Mouse (Mus musculus): ENCODE results near the gene Tm9sf2. TPM values are rescaled to one million over a fixed set of nuclear protein-coding genes. Genes with fewer than 3 reads are reported as not detected.
"Not testable (repeated sequence)": the region's sequence is repeated elsewhere in the genome, so short reads cannot be mapped to it uniquely, and the experiment has no call there.

Gene Tm9sf2
- polyA plus RNA-seq (2016; fragmentation: Nextera tagmentation; extraction: Ambion mirVana), result 118 and 120 TPM in 2 replicates

GRCm38 (mm10) chr14:122106822-122107468, at the start of gene Tm9sf2:
Tm9sf2 (plus strand) TSS chr14:122107038.
- Histone ChIP-seq H3K9ac (peak within 1 kb of the TSS; percentile 90), H3K36me3 (replicated peaks) (no peaks in the 10 kb centered on the region; the same call in 1 of the 2 replicates), H3K4me2 (peak within 1 kb of the TSS; percentile 76), H3K27me3 (no peaks in the 10 kb centered on the region), H3K4me1 (peaks cover 36% of the 10 kb centered on the region), H3K4me3 (replicated peaks) (peak within 1 kb of the TSS; percentile 98), H3K9me3 (no peaks in the 10 kb centered on the region), H3K27ac (peak within 1 kb of the TSS; percentile 94)
- peak; percentile 93 for ATAC-seq (ENCODE audit: low FRiP score)
- WGBS, result under 1% methylated on average over 75 of the region's 76 CpGs

DNA sequence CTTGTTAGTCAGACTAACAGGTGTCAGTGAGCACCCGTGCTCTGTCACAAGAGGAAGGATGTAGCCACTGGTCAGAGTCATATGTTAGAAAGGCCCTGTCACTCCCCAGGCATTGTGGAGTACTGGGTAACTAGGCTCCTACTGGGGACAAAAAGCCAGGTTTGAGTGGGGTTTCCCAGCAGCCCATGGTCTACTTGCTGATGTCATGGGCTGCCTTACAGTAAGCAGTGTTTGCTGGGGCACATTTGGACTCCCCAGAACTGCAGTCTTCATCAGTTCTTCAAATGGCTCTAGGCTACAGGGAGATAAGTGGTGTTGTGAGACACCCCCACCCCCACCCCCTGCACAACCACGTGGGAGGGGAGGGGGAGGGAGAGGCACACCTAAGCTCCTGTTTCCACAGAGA, 48.9 kb upstream of the Tm9sf2 start:
- H3K36me3 ChIP-seq (replicated peaks), result no peaks in the 10 kb centered on the region
- no peak overlapping the region for H3K4me2 ChIP-seq
- no peak overlapping the region for H3K27ac ChIP-seq
- H3K9ac ChIP-seq, result no peak overlapping the region
- WGBS, result 38% methylated on average over 2 of the region's 2 CpGs
- no peaks in the 10 kb centered on the region for H3K9me3 ChIP-seq
- no peak overlapping the region for H3K4me3 ChIP-seq (replicated peaks)
- no peaks in the 10 kb centered on the region for H3K27me3 ChIP-seq
- H3K4me1 ChIP-seq, result no peaks in the 10 kb centered on the region
- no peak for ATAC-seq (ENCODE audit: low FRiP score)

DNA sequence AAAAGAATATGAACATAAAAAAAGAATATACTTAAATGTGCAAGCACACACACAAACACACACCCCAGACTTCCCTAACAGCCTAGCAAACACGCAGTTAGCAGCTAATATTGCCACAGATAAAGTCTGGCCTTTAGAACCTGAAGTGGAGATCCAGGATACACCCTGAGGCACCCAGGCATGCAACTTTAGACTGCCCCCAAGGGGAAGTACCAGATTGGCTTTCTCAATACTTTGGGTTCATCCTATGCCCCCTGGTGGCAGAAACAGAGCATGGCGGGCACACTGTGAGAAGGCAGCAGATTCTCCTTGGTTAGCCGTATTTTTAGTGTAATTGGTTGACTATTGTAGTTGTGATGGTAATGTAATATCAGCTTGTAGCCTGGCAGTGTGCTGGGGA, 46.2 kb upstream of the Tm9sf2 start:
- Histone ChIP-seq H3K36me3 (replicated peaks) (no peaks in the 10 kb centered on the region), H3K9me3 (no peaks in the 10 kb centered on the region), H3K4me1 (no peaks in the 10 kb centered on the region), H3K27ac (no peak overlapping the region), H3K4me2 (no peak overlapping the region), H3K4me3 (replicated peaks) (no peak overlapping the region), H3K9ac (no peak overlapping the region), H3K27me3 (no peaks in the 10 kb centered on the region)
- 9% methylated on average over 3 of the region's 3 CpGs for WGBS
- 0 out of 2 replicates have a peak, but pooled peaks have one; percentile 11 for ATAC-seq (ENCODE audit: low FRiP score)

DNA sequence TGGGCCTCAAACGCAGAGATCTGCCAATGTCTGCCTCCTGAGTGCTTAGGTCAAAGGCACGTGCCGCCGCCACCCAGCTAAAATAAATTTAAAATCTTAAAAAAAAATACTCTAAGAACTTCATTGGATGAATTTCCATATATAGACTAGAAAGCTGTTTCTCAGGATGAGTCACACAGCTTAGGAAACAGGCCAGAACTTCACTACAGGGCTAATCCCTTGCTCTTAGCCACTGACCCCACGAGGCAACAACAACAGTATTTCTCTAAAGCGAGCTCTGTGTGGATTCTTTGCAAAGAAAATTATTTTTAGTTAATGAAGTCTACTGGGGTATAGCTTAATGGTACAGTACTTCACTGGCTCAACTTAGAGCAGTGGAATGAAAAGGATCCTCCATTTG, 45.5 kb upstream of the Tm9sf2 start:
- no peak overlapping the region for H3K4me2 ChIP-seq
- no peak for ATAC-seq (ENCODE audit: low FRiP score)
- H3K27ac ChIP-seq, result no peak overlapping the region
- no peak overlapping the region for H3K4me3 ChIP-seq (replicated peaks)
- no peaks in the 10 kb centered on the region for H3K9me3 ChIP-seq
- no peaks in the 10 kb centered on the region for H3K27me3 ChIP-seq
- no peak overlapping the region for H3K9ac ChIP-seq
- H3K4me1 ChIP-seq, result no peaks in the 10 kb centered on the region
- WGBS, result 89% methylated on average over 6 of the region's 6 CpGs
- H3K36me3 ChIP-seq (replicated peaks), result no peaks in the 10 kb centered on the region

- H3K9ac ChIP-seq, result no peak overlapping the region
- H3K4me3 ChIP-seq (replicated peaks), result no peak overlapping the region
- no peaks in the 10 kb centered on the region for H3K4me1 ChIP-seq
- no peak overlapping the region for H3K4me2 ChIP-seq
- H3K27me3 ChIP-seq, result no peaks in the 10 kb centered on the region
- H3K9me3 ChIP-seq, result no peaks in the 10 kb centered on the region
- 80% methylated on average over 10 of the region's 10 CpGs for WGBS
- no peak for ATAC-seq (ENCODE audit: low FRiP score)
- H3K27ac ChIP-seq, result no peak overlapping the region
- no peaks in the 10 kb centered on the region for H3K36me3 ChIP-seq (replicated peaks)
Measured at GRCm38 (mm10) chr14:122062411-122063090, 44.3 kb upstream of the Tm9sf2 start.

GRCm38 (mm10) chr14:122063599-122063998, 43.2 kb upstream of the Tm9sf2 start:
- Histone ChIP-seq H3K27me3 (no peaks in the 10 kb centered on the region), H3K36me3 (replicated peaks) (no peaks in the 10 kb centered on the region), H3K9me3 (no peaks in the 10 kb centered on the region), H3K27ac (no peak overlapping the region), H3K4me3 (replicated peaks) (no peak overlapping the region), H3K4me1 (no peaks in the 10 kb centered on the region), H3K9ac (no peak overlapping the region), H3K4me2 (no peak overlapping the region)
- 77% methylated on average over 5 of the region's 5 CpGs for WGBS
- ATAC-seq (ENCODE audit: low FRiP score), result no peak

- Histone ChIP-seq H3K4me3 (replicated peaks) (no peak overlapping the region), H3K4me1 (no peaks in the 10 kb centered on the region), H3K9me3 (no peaks in the 10 kb centered on the region), H3K27ac (no peak overlapping the region), H3K36me3 (replicated peaks) (no peaks in the 10 kb centered on the region), H3K9ac (no peak overlapping the region), H3K27me3 (no peaks in the 10 kb centered on the region), H3K4me2 (no peak overlapping the region)
- ATAC-seq (ENCODE audit: low FRiP score), result 0 out of 2 replicates have a peak, but pooled peaks have one; percentile 17
- 3% methylated on average over 2 of the region's 2 CpGs for WGBS
Measured at GRCm38 (mm10) chr14:122064519-122064918, 42.3 kb upstream of the Tm9sf2 start.

DNA sequence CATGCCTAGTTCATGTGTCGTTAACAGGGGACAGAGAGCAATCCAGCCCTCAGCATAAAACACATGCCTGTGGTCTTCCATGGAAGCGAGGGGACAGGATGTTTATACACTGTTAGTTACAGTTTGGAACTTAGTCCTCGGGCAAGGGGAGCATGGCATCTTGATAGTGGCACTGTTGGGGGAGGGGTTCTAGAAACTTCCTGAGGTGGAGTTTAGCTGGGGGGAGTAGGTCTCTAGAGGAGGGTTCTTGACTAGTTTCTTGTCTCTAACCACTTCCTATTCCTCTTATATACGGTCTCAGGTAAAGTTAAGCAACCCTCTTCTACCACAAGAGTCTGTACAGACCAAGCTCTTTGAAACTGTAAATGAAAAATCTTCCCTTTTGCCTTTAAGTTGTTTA, 40.6 kb upstream of the Tm9sf2 start:
- H3K9ac ChIP-seq, result no peak overlapping the region
- H3K9me3 ChIP-seq, result no peaks in the 10 kb centered on the region
- H3K4me2 ChIP-seq, result no peak overlapping the region
- H3K27me3 ChIP-seq, result no peaks in the 10 kb centered on the region
- WGBS, result 86% methylated on average over 4 of the region's 4 CpGs
- no peak overlapping the region for H3K4me3 ChIP-seq (replicated peaks)
- no peak overlapping the region for H3K27ac ChIP-seq
- H3K36me3 ChIP-seq (replicated peaks), result no peaks in the 10 kb centered on the region
- ATAC-seq (ENCODE audit: low FRiP score), result no peak
- no peaks in the 10 kb centered on the region for H3K4me1 ChIP-seq

- 31% methylated on average over 3 of the region's 3 CpGs for WGBS
- H3K27me3 ChIP-seq; H3K27ac ChIP-seq; H3K36me3 ChIP-seq (replicated peaks); H3K4me2 ChIP-seq; H3K4me3 ChIP-seq (replicated peaks); H3K4me1 ChIP-seq; H3K9ac ChIP-seq; H3K9me3 ChIP-seq; ATAC-seq (ENCODE audit: low FRiP score): not testable (repeated sequence)
Measured at GRCm38 (mm10) chr14:122068036-122068435, 38.8 kb upstream of the Tm9sf2 start.

DNA sequence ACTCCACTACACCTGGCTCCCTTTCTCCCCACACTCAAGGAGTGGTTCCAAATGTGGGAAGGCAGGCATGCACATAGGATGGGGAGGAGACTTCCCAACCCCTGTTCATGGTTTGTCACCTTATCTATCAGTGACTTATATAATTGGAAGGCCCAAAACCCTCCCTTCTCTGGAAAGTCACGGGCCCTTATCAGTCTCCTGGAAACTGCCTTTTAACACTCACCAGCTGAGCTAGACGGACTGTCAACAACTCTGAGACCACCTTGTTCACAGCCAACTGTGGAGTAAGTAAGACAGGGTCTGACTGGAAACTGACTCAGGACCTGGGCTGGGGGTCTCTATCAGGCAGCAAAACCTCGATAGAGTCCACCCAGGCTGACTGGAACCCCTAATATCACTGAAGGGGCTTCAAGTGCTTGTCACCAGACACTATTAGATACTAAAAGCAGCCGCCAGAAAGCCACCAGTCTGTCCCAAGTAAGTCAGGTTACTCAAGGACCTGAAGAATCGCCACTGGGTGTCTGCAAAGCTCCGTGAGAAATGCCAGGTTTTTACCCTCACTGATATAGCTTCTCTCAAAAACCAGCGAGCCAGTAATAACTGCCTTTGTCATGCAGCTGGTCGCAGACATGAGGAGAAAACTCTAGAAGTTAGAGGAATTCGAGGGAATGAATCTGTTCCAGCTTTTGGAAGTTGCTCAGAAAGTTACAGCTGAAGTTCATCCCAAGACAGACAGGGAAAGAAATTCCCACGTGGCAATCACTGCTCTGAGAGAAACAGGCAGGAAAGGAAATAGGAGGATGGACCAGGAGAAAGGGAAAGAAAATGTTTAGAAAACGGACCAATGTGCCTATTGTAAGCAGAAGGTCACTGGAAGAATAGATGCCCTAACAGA, 37.8 kb upstream of the Tm9sf2 start:
- no peaks in the 10 kb centered on the region for H3K36me3 ChIP-seq (replicated peaks)
- no peaks in the 10 kb centered on the region for H3K27me3 ChIP-seq
- H3K27ac ChIP-seq, result no peak overlapping the region
- 59% methylated on average over 11 of the region's 11 CpGs for WGBS
- no peak overlapping the region for H3K9ac ChIP-seq
- H3K9me3 ChIP-seq, result no peaks in the 10 kb centered on the region
- no peak overlapping the region for H3K4me3 ChIP-seq (replicated peaks)
- H3K4me2 ChIP-seq, result no peak overlapping the region
- no peaks in the 10 kb centered on the region for H3K4me1 ChIP-seq
- no peak for ATAC-seq (ENCODE audit: low FRiP score)

- 89% methylated on average over 3 of the region's 3 CpGs for WGBS
Measured at GRCm38 (mm10) chr14:122069948-122070347, 36.9 kb upstream of the Tm9sf2 start.

DNA sequence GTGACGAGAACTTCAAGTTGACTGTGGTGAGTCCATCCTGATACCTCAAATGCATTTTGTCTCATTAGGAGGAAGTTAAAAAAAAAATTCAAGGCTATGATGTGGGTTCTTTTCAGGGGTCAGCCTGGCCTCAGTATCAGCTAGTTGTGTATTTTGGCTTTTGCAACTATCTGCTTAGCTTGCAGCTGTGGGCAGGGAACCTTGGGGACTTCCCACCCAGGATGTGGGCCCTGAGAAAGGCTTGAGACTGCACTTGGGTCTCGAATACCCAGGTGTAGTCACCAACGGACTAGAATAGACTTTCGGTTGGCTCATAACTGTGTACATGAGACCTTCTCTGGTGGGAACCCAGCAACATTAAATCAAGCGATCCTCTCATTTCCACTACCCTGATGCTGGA, 33.4 kb upstream of the Tm9sf2 start:
- H3K4me1 ChIP-seq, result no peaks in the 10 kb centered on the region
- H3K9ac ChIP-seq, result no peak overlapping the region
- H3K36me3 ChIP-seq (replicated peaks), result no peaks in the 10 kb centered on the region
- ATAC-seq (ENCODE audit: low FRiP score), result no peak
- no peak overlapping the region for H3K4me3 ChIP-seq (replicated peaks)
- WGBS, result 94% methylated on average over 5 of the region's 5 CpGs
- no peaks in the 10 kb centered on the region for H3K27me3 ChIP-seq
- no peak overlapping the region for H3K27ac ChIP-seq
- H3K9me3 ChIP-seq, result no peaks in the 10 kb centered on the region
- H3K4me2 ChIP-seq, result no peak overlapping the region

More at GRCm38 (mm10) chr14:122069948-122070347, 36.9 kb upstream of the Tm9sf2 start:
- H3K9ac ChIP-seq, result no peak overlapping the region
- H3K36me3 ChIP-seq (replicated peaks), result no peaks in the 10 kb centered on the region
- H3K4me3 ChIP-seq (replicated peaks), result no peak overlapping the region
- no peak for ATAC-seq (ENCODE audit: low FRiP score)
- H3K4me1 ChIP-seq, result no peaks in the 10 kb centered on the region
- H3K27me3 ChIP-seq, result no peaks in the 10 kb centered on the region
- no peak overlapping the region for H3K27ac ChIP-seq
- H3K9me3 ChIP-seq, result no peaks in the 10 kb centered on the region
- no peak overlapping the region for H3K4me2 ChIP-seq

Data from forebrain, embryonic 12.5 days (tissue).